Mouse (Mus musculus) lung, postnatal 0 days (tissue): ENCODE results near the gene Bmx.

Experiments
- CTCF ChIP-seq: IDR thresholded peaks from 2 replicates; pipeline ENCODE4 v1.5.1; 2016; ENCODE audit warnings: antibody characterized with exemption, mild to moderate bottlenecking
- EP300 ChIP-seq: IDR thresholded peaks from 2 replicates; pipeline ENCODE4 v1.6.1; 2016; ENCODE audit warnings: antibody characterized with exemption, mild to moderate bottlenecking, control low read depth

GRCm38 (mm10) chrX:164245714-164246113 lies 12.3 kb downstream of the Bmx start:
- TF ChIP-seq CTCF = no peak
- no peak for TF ChIP-seq EP300
